Comparison of ENCODE assay signal across 8 mouse cellular contexts in genomic region chrX:12155842-12156291, GRCm38 (mm10). TPM values are rescaled to one million over a fixed set of nuclear protein-coding genes. Genes with fewer than 3 reads are reported as not detected.
A peak's percentile ranks its signal among the peaks of the same experiment; 100 is the strongest.
DNase-seq lines count a peak whose midpoint lies in the region; ATAC-seq and TF ChIP-seq lines count a peak whose summit lies in the region.

No protein-coding gene starts in this region.

- TF ChIP-seq POLR2A in olfactory bulb, adult 2 months (IDR thresholded peaks at IDR 0.05; ENCODE audit: insufficient read depth, low read depth, low read length), result no peak

- no peaks in the 10 kb centered on the region for H3K4me1 ChIP-seq in hindbrain, postnatal 0 days (ENCODE audit: insufficient read depth, low read length)
- H3K4me1 ChIP-seq in lung, embryonic 14.5 days (ENCODE audit: insufficient read depth), result 0 out of 2 replicates have a peak, but pooled peaks cover 2% of the 10 kb centered on the region
- H3K4me1 ChIP-seq in olfactory bulb, adult 2 months (ENCODE audit: control insufficient read depth, insufficient read depth, low read length), result peaks cover 39% of the 10 kb centered on the region

- intact Hi-C loops in gastrocnemius, postnatal 14 days (cut with DNase I; ENCODE audit: low total_unique reads), result no loop called here
- intact Hi-C loops in left cerebral cortex, postnatal 14 days (cut with DNase I), result loop anchor here (5.0 to 10.0 kb wide), 5 partner anchors 64 to 491 kb away; no protein-coding TSS in a partner anchor

- peak; percentile 34 for TF ChIP-seq CTCF in hindbrain, postnatal 0 days (IDR thresholded peaks at IDR 0.05; ENCODE audit: low read depth)
- TF ChIP-seq CTCF in lung, embryonic 14.5 days (IDR thresholded peaks at IDR 0.05; ENCODE audit: low read depth), result peak; percentile 19; the same call in 1 of the 2 replicates
- TF ChIP-seq CTCF in olfactory bulb, adult 2 months (IDR thresholded peaks at IDR 0.05; ENCODE audit: insufficient read depth, low read depth, low read length), result no peak

- peak overlapping the region; percentile 53 for H3K4me2 ChIP-seq in hindbrain, postnatal 0 days (ENCODE audit: low read depth, low read length)
- H3K4me2 ChIP-seq in lung, embryonic 14.5 days, result peak overlapping the region; percentile 57

- no peak for ATAC-seq in hindbrain, postnatal 0 days
- ATAC-seq in lung, embryonic 14.5 days (ENCODE audit: insufficient read depth), result no peak

- no peaks in the 10 kb centered on the region for H3K36me3 ChIP-seq in hindbrain, postnatal 0 days (ENCODE audit: insufficient read depth, low read length)
- no peaks in the 10 kb centered on the region for H3K36me3 ChIP-seq in lung, embryonic 14.5 days (ENCODE audit: insufficient read depth)

- 9% methylated on average over 28 of the region's 30 CpGs for WGBS in hindbrain, postnatal 0 days
- 5% methylated on average over 28 of the region's 30 CpGs for WGBS in lung, embryonic 14.5 days
- WGBS in olfactory bulb, adult 2 months, result 33% methylated on average over 30 of the region's 30 CpGs

- peak overlapping the region; percentile 21 for H3K4me3 ChIP-seq in hindbrain, postnatal 0 days (ENCODE audit: low read length)
- H3K4me3 ChIP-seq in lung, embryonic 14.5 days (ENCODE audit: low read depth, low read length), result peak overlapping the region; percentile 22
- peak overlapping the region; percentile 31 for H3K4me3 ChIP-seq in olfactory bulb, adult 2 months (ENCODE audit: insufficient read depth, low read depth, low read length)

- no peak overlapping the region for H3K9ac ChIP-seq in hindbrain, postnatal 0 days (replicated peaks; ENCODE audit: low read length)
- peak overlapping the region; percentile 38; the same call in 1 of the 2 replicates for H3K9ac ChIP-seq in lung, embryonic 14.5 days

- no peaks in the 10 kb centered on the region for H3K9me3 ChIP-seq in hindbrain, postnatal 0 days (ENCODE audit: low read length)
- H3K9me3 ChIP-seq in lung, embryonic 14.5 days (ENCODE audit: low read depth, low read length), result no peaks in the 10 kb centered on the region

- H3K27ac ChIP-seq in hindbrain, postnatal 0 days, result no peak overlapping the region
- H3K27ac ChIP-seq in lung, embryonic 14.5 days (ENCODE audit: low read depth), result 0 out of 2 replicates have a peak overlapping the region, but pooled peaks have one; percentile 8
- H3K27ac ChIP-seq in olfactory bulb, adult 2 months (ENCODE audit: insufficient read depth, low read depth, low read length), result no peak overlapping the region

- peak; percentile 35 for DNase-seq in embryo, embryonic 10.5 days (ENCODE audit: low spot score)
- no peak for DNase-seq in embryo, embryonic 10 days (ENCODE audit: low spot score)
- DNase-seq in ZHBTc4 (ENCODE audit: low read depth, low spot score), result peak; percentile 52
- peak; percentile 54 for DNase-seq in gastrocnemius, postnatal 14 days
- DNase-seq in hindbrain, postnatal 0 days (ENCODE audit: low spot score), result no peak
- DNase-seq in lung, embryonic 14.5 days, result peak; percentile 70
- no peak for DNase-seq in left cerebral cortex, postnatal 14 days (ENCODE audit: low spot score in 2 of 2)

- no peaks in the 10 kb centered on the region for H3K27me3 ChIP-seq in hindbrain, postnatal 0 days (ENCODE audit: insufficient read depth, low read length)
- peaks cover 39% of the 10 kb centered on the region for H3K27me3 ChIP-seq in lung, embryonic 14.5 days (ENCODE audit: insufficient read depth, low read length)

RNA-seq across cellular contexts. Expression of gene Bcor, which starts 4.3 kb away (rescaled TPM):
- 10 to 100 TPM; 14.7 to 20.1 TPM for total RNA-seq in gastrocnemius, postnatal 14 days (2021)
- total RNA-seq in hindbrain, postnatal 0 days (2014; rRNA removed), result 22.6 and 27.3 TPM in 2 replicates
- polyA plus RNA-seq in hindbrain, postnatal 0 days (2015; fragmentation: Nextera tagmentation; extraction: Ambion mirVana), result 8.8 and 10.3 TPM in 2 replicates
- 27.8 and 28.9 TPM in 2 replicates for polyA plus RNA-seq in lung, embryonic 14.5 days (2014; fragmentation: Nextera tagmentation; extraction: Ambion mirVana)
- polyA plus RNA-seq in olfactory bulb, adult 2 months (2012; ENCODE audit: insufficient read depth, insufficient read length, low replicate concordance, missing spikeins), result not detected in 2 replicates
- total RNA-seq in left cerebral cortex, postnatal 14 days (2021), result 10 to 100 TPM; 27.1 to 27.4 TPM

Comparison
In these comparisons a context has a peak if more than half of its experiments do, and no peak if none do; other contexts are left out.
1. DNase-seq: peak in embryo, embryonic 10.5 days (single experiment), ZHBTc4 (single experiment), gastrocnemius, postnatal 14 days (single experiment) and lung, embryonic 14.5 days (single experiment); none in embryo, embryonic 10 days (single experiment), hindbrain, postnatal 0 days (single experiment) and left cerebral cortex, postnatal 14 days (0 of 2).
2. Peak in every context shown above with its lines, with median percentiles within 50 percentile points of each other: H3K4me3 ChIP-seq.